Mouse (Mus musculus): ENCODE measurements around the gene Vars2.

The Vars2 gene

DNA sequence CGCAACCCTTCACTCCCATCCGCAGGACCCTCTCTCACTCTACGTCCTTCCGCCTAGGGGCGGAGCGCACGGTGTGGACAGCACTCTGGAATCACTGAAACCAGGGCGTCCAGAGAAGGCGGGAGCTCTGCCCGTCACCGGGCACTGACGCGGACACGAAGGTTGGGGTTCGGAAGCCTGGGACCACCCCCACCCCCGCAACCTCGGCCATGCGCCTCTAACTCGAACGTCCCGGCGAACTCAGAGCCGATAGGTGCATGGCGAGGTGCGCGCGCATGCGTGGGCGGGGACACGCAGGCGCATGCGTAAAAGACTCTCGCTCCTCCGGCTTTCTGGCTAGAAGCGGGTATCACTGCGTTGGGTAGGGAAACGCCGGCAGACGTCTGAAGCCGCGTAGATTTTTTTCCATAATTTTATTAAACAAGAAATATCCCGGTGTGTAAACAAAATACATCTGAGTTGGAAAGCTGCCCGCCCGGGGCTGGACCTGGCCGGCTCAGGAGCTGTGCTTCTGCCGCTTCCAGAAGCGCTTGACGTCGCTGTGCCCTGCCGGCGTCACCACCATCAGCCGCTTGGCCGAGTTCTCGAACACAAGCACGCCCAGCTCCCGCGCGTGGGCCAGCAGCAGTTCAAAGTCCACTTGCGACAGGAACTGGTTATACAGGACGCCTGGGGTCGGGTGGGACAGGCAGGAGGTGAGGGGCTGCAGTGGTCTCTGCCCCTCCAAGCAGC lies at the start of gene Vars2:
TSS of gene Vars2 (minus strand) at position 259 of the 732 bp plus-strand sequence.
- WGBS: under 1% methylated on average over 61 of the region's 61 CpGs

DNA sequence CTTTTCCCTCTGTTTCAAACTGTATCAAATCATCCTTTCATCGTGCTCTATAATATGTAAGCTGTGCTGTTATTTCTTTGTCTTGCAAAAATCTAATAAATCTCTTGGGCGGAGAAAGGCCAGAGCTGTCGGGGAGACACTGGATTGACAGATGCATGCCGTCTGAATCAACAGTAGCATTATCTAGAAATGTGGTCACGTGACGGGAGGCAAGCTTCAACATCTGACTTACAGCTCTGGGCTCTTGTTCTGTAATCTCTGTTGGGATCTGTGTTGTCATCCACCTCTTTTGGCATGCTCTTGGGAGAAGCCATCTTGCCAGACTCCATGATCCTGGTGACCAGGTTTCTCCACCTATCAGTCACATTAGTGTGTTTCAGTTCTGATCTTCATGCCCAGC lies 49.7 kb upstream of the Vars2 start:
- WGBS: 77% methylated on average over 6 of the region's 6 CpGs

DNA sequence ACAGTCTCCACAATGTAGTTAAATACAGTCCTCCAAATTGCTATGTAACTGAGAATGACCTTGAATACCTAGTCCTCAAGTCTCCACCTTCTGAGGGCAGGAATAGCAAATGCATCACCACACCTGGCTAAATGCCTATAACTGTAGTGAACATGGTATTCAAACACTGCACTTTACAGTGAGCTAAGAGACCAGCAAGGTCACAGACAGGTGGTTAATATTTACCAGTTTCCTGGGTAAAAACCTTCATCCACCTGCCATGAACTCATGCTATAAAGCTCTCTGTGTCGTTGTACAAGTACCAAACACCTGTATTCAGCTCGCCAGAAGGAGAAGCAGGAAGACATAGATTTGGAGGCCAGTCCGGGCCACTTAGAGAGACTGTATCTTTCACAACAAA lies 48.7 kb upstream of the Vars2 start:
- 92% methylated on average over 3 of the region's 3 CpGs for WGBS

DNA sequence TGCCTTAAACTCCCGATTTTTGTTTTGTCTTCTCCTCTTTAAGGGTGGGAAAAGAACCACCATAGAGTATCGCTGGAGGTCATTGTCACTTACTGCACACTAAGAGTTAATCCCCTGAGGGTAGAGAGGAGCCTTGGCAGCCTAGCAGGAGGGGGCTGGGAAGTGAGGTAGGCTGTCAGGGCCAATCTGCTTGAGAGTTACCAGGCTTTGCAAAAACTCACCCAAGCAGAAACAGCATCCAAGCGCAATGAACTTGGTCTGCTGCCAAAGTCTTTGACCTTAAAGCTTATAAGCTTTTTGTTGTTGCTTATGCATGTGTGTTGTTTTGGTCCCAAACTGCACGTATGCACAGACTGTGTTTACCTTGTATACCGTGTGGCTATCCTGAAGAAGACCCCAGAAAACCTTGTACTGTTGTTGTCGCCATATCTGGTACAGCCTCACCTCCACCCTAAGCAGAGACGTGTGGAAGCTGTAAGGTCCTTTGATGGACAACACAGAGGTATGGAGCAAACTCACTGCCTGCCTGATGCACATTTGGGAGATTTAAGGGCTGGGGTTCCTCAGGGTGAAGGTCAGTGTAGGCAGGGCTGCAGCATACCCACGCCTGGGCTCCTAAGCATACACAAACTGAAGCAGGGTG lies 43.4 kb upstream of the Vars2 start:
- 61% methylated on average over 8 of the region's 8 CpGs for WGBS

DNA sequence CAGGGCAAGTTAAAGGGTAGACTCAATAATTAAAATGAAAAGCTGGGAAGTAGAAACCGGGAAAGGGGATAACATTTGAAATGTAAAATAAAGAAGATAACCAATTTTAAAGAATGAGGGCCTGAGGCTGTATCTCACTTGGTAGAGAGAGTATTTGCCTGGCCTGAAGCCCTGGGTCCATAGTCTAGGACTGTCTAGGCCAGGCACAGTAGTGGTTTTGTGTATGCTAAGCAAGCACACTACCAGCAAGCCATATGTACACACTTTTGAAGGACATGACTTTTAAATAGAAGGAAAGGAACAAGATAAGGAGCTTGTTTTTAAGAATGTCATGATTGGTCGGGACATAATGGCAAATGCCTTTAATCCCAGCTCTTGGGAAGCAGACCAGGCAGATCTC lies 41.2 kb upstream of the Vars2 start:
- WGBS: 91% methylated on average over 2 of the region's 2 CpGs

DNA sequence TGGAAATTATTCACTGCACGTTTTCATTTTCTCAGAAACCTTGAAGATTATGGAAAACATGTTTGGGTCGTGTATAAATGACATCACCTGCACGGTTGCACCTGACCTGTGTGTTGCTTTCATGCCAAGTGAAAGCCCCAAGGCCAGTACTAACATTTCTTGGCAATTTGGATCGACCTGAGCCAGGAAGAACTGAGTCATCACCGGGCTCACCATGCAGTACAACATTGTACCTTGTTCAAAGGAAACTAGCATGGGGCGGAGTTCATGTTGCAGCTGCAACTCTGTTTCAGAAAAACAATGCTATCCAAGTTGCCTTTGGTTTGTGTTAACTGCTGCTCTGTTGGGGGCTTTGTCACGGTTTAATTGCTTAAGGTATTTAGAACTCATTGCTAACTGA lies 40.5 kb upstream of the Vars2 start:
- WGBS: 69% methylated on average over 7 of the region's 7 CpGs

DNA sequence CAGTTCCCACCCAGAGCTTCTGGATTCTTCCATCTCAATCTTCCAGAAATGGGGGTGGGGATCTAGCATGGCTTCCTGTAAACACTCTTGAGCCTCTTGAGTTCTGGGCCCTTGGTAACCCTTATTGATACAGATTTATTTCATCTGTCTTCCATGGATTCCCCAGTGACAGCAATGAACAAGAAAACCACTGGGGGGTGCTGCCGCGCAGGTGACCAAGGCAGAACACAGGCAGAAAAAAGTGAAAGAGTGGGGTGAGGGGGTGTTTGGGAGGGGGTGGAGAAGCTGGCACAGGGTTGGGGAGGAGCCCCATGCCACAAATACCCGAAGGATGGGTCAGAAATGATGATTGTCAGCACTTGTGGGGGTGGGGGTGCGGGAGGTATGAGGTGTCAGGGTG lies 38.4 kb upstream of the Vars2 start:
- WGBS: 20% methylated on average over 4 of the region's 4 CpGs

DNA sequence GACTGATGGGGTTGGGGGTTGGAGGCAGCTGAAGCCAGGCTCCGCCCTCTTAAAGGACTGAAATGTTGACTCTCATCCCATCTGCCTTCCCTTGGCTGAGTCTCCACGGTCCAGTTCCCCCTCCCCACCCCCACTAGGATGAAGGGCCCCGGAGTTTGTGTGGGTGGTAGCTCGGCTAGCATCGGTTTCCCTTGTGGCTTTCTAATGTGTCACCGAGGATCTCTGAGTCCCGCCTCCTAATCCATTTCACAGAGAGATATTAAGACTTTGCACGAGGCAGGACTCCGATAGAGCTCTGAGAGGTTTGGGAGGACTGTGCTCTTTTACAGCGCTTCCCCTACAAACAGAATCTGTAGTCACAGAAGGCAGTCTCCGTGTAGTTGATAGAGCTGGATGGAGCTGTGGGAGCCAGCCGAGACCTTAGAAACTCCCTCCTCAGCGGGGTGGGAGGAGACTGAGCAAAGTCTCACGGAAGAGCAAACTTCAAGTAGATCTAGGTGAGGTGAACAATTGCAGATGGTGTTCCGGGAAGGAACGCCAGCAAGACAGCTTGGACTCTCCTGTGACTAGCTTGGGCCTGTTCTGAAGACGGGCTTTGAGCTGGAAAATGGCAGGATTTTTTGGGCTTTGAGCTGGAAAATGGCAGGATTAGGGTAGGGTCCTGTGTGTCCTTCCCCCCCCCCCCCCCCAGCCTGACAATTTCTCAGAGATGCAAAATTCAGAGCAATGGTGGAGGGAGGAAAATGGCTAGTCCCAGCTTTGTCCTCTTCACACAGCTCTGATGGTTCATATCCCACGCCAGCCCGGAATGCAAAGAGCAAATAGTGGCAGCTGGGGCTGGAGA lies 37.5 kb upstream of the Vars2 start, which contains the start of gene Ddr1:
TSS of gene Ddr1 (minus strand) at position 1 of the 844 bp plus-strand sequence.
- WGBS: 16% methylated on average over 19 of the region's 19 CpGs

DNA sequence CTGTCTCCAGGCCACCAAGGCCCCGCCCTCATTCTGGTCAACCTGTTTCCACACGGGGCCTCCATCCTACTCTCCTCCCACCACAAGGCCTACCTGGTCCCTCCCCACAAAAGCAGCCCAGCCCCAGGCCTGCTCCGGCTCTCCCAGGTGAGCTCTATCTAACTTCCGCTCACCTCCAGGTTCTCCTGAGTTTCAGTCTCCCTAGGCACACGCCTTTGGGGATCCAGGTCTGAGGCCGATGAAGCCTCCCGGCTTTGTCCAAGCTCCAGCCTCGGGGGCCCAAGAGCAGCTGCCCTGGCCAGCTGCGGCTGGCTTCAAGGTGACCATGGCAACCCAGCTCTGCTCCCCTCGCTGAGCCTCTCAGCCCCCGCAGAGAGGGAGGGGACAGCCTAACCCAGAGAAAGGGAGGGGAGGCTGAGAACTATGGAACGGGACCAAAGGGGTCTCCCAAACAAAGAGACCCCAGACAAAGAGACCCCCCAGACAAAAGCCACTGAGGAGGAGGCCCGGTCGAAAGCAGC lies 36.4 kb upstream of the Vars2 start:
- 32% methylated on average over 14 of the region's 14 CpGs for WGBS

DNA sequence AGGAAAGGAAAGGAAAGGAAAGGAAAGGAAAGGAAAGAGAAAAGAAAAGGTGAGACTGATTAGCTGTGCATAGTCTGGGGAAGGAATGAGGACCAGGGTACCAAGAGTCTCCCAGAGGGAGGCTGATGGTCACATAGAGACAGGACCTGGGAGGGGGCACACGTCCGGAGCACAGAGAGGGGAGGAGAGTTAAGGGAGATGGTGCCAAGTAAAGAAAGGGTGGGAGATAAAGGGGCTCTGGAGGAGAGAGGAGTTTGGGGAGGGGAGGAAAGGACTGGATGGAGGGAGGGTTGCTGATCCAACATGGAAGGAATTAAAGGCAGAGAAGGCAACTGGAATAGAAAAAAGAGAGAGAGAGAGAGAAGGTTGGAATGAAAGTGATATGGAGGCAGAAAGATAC lies 35.7 kb upstream of the Vars2 start:
- whole genome bisulfite sequencing: 35% methylated on average over 2 of the region's 2 CpGs

DNA sequence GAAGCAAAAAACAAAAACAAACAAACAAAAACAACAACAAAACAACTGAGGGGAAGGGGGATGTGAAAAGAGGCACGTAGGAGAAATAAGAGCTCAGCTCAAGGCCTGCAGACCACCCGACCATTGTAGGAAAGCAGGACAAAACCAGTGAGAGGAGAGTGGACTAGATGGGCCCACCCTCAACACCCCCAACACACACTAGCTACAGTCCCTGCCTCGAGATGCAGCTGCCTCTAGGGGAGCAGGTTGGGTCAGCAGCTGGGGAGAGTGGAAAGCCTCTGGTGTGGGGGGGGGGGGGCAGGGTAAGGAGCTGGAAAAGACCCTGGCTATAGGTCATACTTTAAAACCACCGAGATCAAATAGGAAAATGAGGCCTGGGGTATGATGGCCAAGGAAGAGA lies 35.2 kb upstream of the Vars2 start:
- 57% methylated on average over 4 of the region's 4 CpGs for WGBS

DNA sequence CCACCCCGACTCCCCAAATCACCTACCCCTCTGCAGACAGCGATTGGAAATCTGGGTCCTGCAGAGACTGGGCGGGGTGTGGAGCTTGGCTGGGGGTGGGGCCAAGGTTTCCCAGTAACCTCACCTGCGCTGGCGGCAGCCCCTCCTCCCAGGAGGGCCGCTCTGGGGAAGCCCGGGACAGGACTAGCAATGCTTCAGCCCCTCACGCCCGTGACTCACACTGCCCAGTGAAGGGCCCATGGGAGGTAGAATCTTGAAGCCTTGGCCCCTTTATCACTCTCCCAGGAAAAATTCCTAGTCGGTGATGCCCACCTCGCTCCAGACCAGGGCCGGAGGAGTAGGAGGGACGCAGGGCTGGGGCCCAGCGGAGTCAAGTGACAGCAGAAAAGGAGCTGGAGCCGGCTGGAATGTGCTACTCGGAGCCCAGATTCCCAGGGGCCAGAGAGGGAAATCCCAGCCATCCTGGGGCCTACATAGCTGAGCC lies 34.6 kb upstream of the Vars2 start:
- WGBS: 39% methylated on average over 16 of the region's 16 CpGs

DNA sequence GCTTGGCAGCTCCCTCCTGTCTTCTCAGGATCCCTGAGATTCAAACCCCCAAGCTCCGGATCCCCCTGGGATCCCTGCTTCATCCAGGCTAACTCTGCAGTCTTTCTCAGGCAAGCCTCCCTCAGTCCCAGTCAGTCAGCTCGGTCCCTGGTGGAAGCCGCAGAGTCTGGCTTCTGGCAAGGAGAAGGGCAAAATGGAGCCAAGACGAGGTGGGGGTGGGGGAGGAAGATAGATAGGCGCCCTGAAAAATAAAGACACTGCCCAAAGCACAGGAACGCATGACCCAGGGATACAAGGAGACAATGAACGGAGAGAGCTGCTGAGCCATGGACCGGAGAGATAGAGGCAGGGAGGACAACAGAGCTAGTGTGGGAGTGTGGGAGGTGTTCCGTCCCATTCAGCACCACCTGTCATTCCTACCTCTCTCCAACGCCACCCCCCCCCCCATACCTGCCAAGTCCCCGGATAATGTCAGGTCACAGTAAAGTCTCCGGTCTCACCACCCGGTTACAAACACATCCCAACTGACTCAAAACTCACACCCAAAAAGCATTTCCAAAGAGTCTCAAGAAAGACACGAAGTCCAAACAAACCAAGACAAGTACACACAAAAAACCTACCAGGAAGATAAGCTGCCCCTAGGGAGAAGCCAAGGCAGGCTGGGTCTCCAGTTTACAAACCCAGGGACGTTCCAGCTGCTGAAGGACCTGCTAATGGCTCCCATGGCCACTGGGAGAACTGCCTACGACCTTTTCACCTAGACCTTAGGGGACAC lies 34.0 kb upstream of the Vars2 start:
- 8% methylated on average over 16 of the region's 16 CpGs for WGBS

DNA sequence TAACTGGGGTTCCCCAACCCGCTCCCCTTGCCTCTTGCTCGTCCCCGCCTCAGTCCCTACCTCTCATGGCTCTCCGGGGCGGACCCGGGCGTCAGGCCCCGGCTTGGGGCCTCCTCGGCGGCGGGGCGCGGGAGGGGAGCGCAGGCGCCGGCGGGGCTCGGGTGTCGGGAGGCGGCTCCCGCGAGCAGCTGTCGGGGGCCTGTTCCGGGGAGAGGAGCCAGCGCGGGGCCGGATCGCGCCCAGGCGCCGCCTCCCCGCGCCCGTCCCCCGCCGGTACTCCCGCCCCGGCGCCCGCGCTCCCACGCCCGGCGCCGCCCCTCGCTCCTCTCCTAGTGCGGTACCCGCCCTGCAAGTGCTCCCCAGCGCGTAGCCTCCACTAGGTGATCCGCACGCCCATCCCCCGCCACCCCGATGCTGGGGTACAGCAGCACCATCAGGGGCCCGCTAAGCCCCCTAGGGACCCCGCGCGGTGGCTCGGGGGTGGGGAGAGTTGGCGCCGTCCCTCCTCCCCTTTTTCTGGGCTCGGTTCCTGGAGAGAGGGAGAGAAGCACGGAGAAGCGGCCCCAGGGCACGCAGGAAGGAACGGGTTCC lies 33.1 kb upstream of the Vars2 start:
- WGBS: 0% methylated on average over 50 of the region's 66 CpGs

DNA sequence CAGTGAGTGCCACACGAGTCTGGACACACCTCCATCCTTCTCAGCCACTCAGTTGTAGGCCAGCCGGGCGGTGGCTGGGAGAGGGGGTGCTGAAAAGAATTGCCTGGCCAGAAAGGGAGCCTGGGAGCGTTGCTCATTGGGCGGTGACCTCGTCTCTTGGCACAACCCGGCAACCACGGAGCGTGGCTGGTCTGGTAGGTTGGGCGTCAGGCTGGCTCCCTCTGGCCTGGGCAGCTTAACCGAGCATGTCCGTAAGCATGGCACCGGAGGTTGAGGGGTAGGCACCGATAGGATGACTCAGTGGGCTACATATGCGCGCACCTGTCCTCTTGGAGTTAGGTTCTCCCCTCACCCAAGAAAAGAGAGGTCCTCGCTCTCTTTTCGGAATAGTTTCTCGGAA lies 32.5 kb upstream of the Vars2 start:
- WGBS: 4% methylated on average over 19 of the region's 19 CpGs

DNA sequence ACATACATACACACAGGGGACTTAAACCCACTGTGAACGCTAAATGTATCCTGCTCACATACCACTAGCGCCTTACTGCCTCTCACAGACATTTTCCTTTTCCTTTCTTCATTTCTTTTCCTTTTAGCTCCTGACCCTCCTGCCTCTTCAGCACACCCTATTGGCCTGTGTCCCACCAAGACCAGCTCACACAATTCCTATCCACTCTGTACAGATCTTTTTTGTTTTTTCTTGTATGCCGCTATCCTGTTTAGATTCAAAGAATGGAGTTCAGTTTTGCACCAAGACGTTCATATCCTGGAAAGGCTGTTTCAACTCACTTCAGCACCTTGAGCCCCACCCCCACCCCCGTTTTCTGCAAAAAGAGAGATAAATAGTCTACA lies 31.1 kb upstream of the Vars2 start:
- 18% methylated on average over 5 of the region's 5 CpGs for WGBS

DNA sequence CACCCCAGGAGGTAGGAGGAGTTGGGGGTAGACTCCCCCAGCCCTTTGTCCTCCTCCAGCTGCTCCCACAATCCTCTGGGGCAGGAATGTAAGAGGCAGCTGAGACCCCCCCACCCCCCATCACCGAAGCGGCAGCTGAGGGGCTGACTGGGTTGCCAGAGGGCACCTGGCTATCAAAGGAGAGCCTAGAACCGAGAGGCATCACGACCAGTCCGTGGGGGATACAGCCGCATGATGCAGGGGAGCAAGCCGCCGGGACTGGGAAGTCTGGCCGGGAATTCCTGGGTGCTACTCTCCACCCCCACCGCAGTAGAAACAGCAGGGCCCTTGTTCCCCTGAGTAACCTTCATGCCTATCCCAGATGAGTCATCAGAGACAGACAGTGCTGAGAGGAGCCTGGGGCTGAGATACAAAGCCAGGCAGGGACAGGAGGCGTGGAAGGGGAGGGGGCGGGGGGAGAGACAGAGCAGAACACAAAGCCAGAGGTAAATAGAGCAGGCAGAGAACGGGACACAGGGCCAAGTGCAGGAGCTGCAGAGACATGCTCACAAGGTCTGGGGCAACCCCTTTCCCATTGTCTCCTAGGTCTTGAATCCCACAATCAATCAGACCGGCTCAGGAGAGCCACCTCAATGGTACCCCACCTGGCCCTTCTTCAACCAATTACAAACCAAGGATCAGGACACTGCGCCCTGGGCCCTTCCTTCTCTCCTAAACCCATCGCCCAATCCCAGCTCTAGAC lies 30.5 kb upstream of the Vars2 start:
- WGBS: 4% methylated on average over 16 of the region's 16 CpGs

DNA sequence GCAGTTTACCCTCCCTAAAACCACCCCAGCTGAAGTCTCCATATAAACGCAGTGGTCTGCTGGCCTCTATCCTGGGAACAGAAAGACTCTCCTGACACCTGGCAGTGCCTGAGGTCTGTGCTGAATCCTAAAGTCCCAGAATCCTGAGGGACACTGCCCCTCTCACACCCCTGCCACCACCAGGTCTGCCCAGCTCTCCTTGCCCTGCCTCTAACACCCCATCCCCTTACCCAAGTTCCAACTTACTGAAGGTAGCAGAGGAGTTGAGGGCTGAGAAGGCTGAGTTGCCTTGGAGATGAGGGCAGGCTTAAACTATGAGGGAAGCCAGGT lies 30.0 kb upstream of the Vars2 start:
- 29% methylated on average over 1 of the region's 1 CpGs for WGBS

DNA sequence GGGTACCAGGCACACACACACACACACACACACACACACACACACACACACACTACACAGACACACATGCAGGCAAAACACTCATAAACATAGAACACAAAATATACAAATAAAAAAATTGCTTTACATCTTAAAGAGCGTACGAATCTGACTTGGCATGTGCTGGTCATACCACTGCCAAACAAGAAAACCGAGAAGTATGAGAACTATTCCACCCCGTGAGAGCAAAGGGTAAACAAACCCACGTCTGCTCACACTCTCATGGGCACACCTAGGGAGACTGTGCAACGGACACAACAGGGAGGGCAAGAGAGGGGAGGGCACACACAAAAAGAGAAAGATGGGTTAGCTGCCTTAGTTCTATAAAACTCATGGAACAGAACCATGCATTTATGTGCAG lies 29.3 kb upstream of the Vars2 start:
- WGBS: 28% methylated on average over 6 of the region's 6 CpGs

DNA sequence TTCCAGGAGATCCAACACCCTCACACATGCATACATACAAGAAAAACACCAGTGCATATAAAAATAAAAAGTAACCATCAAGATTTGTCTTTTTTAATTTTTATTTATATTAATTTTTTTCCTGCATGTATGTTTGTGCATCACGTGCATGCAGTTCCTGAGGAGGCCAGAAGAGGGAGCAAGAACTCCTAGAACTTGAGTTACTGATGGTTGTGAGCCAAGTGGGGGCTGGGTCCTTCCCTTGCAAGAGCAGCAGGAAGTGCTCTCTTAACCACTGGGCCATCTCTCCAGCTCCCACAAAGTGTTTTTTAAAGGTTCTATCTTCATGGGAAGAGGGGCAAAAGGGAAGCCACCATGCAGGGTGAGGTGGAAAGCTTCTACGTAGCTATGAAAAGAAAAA lies 27.9 kb upstream of the Vars2 start:
- 88% methylated on average over 2 of the region's 2 CpGs for WGBS

DNA sequence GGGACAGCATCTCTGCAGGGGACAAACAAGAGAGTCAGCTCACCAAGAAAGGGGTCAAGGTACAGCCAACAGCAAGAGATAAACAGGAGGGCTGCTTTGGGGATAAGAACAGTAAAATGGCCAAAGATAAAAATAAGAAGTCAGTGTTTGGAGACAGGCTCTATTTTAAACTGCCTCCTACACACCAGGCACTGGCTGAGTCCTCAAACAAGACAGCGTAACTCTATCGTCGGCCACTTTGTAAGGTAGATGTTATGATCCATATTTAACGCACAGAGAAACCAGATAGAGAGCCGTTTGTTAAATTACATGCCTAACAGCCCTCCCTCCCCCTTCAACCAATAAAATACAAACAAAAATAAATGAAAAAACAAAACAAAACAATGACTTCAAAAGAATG lies 26.5 kb upstream of the Vars2 start:
- 30% methylated on average over 5 of the region's 5 CpGs for WGBS

Data from cerebral cortex, adult 2 months (tissue).